Mouse (Mus musculus) brain, embryonic 14.5 days (tissue): ENCODE results near the gene Gpn3.

ENCODE experiments used
- CTCF ChIP-seq: fragments of 200-500 bp; IDR thresholded peaks from 2 replicates; pipeline ENCODE4 v1.5.1; 2012; ENCODE audit warnings: inconsistent platforms, mild to moderate bottlenecking, moderate library complexity, borderline replicate concordance; ENCODE audit not compliant: insufficient read depth, insufficient read length; ENCODE audit errors: extremely low read depth
- POLR2A ChIP-seq: fragments of 200-500 bp; IDR thresholded peaks from 2 replicates; pipeline ENCODE4 v1.6.1; 2012; ENCODE audit warnings: mild to moderate bottlenecking, inconsistent platforms, borderline replicate concordance; ENCODE audit not compliant: poor library complexity, insufficient read depth, insufficient read length, severe bottlenecking; ENCODE audit errors: extremely low read depth

- TF ChIP-seq CTCF (no peak), POLR2A (no peak)
These were observed 19.6 kb downstream of the Gpn3 start for GRCm38 (mm10) chr5:122391178-122391785.
